Mouse (Mus musculus) embryonic facial prominence, embryonic 15.5 days (tissue): ENCODE measurements around the gene 3425401B19Rik. TPM values are rescaled to one million over a fixed set of nuclear protein-coding genes. Genes with fewer than 3 reads are reported as not detected.

Source experiments
- ATAC-seq: fragments of 200-750 bp; cut with Nextera tagmentation; 2 replicates; pipeline ENCODE4 v1.8.0; 2017; ENCODE audit warnings: low read depth, moderate TSS enrichment; ENCODE audit not compliant: insufficient number of reproducible peaks, low FRiP score, low TSS enrichment
- H3K27ac ChIP-seq: fragments of 300-500 bp; sonication (generic); replicated peaks from 2 replicates; pipeline ENCODE4 v1.5.1; 2015; ENCODE audit warnings: mild to moderate bottlenecking, inconsistent platforms
- H3K27me3 ChIP-seq: fragments of 300-500 bp; sonication (generic); 2 replicates; pipeline ENCODE4 v1.6.1; 2015; ENCODE audit warnings: inconsistent platforms
- H3K36me3 ChIP-seq: fragments of 300-500 bp; sonication (generic); 2 replicates; pipeline ENCODE4 v1.6.1; 2015; ENCODE audit warnings: mild to moderate bottlenecking, inconsistent platforms
- H3K4me1 ChIP-seq: fragments of 300-500 bp; sonication (generic); 2 replicates; pipeline ENCODE4 v1.6.1; 2015; ENCODE audit warnings: inconsistent platforms
- H3K4me2 ChIP-seq: fragments of 300-500 bp; sonication (generic); replicated peaks from 2 replicates; pipeline ENCODE4 v1.6.1; 2015; ENCODE audit warnings: mild to moderate bottlenecking, inconsistent platforms
- H3K4me3 ChIP-seq: fragments of 300-500 bp; sonication (generic); replicated peaks from 2 replicates; pipeline ENCODE4 v1.5.1; 2015; ENCODE audit warnings: mild to moderate bottlenecking, inconsistent platforms
- H3K9ac ChIP-seq: fragments of 300-500 bp; sonication (generic); 2 replicates; pipeline ENCODE4 v1.6.1; 2015; ENCODE audit warnings: inconsistent platforms
- H3K9me3 ChIP-seq: fragments of 300-500 bp; sonication (generic); replicated peaks from 2 replicates; pipeline ENCODE4 v1.6.1; 2016; ENCODE audit warnings: inconsistent platforms
- WGBS: fragments of 180-500 bp; shearing (Covaris S2); methylation state at CpG from one replicate; pipeline ENCODE4 v1.1.7; 2015; 5-methylcytosine and 5-hydroxymethylcytosine counted together
- polyA plus RNA-seq: library from polyadenylated mRNA; unstranded; fragments of >200 nt; fragmentation: Nextera tagmentation; extraction: Ambion mirVana; gene quantifications from 2 replicates; pipeline ENCODE4 v1.2.1, GENCODE M21; 2015

3425401B19Rik gene
- polyA plus RNA-seq, 1 experiment from 2014 or later = 2.1 TPM

GRCm38 (mm10) chr14:32663099-32663498 is 22.0 kb downstream of the 3425401B19Rik start:
- WGBS = 83% methylated on average over 6 of the region's 6 CpGs
- Histone ChIP-seq H3K4me1 (no peaks in the 10 kb centered on the region), H3K9ac (no peak overlapping the region), H3K9me3 (no peaks in the 10 kb centered on the region), H3K36me3 (no peaks in the 10 kb centered on the region), H3K27ac (no peak overlapping the region), H3K4me2 (no peak overlapping the region), H3K27me3 (peaks cover 6% of the 10 kb centered on the region), H3K4me3 (no peak overlapping the region)
- ATAC-seq = no peak

GRCm38 (mm10) chr14:32659781-32660180 is 25.3 kb downstream of the 3425401B19Rik start:
- Histone ChIP-seq H3K36me3 (no peaks in the 10 kb centered on the region), H3K27me3 (peaks cover 6% of the 10 kb centered on the region), H3K4me2 (no peak overlapping the region), H3K9ac (no peak overlapping the region), H3K9me3 (no peaks in the 10 kb centered on the region), H3K27ac (no peak overlapping the region), H3K4me1 (no peaks in the 10 kb centered on the region), H3K4me3 (no peak overlapping the region)
- WGBS = 79% methylated on average over 9 of the region's 9 CpGs
- ATAC-seq = no peak

- WGBS = 72% methylated on average over 2 of the region's 2 CpGs
- no peaks in the 10 kb centered on the region for H3K36me3 ChIP-seq
- no peaks in the 10 kb centered on the region; the same call in 1 of the 2 replicates for H3K27me3 ChIP-seq
- H3K4me1 ChIP-seq = no peaks in the 10 kb centered on the region
- H3K9me3 ChIP-seq = no peaks in the 10 kb centered on the region
- no peak overlapping the region for H3K4me3 ChIP-seq
- no peak for ATAC-seq
- no peak overlapping the region for H3K9ac ChIP-seq
- no peak overlapping the region for H3K4me2 ChIP-seq
- no peak overlapping the region for H3K27ac ChIP-seq
Observed at GRCm38 (mm10) chr14:32638485-32638884, 46.6 kb downstream of the 3425401B19Rik start.

GRCm38 (mm10) chr14:32634015-32634682 is 50.9 kb downstream of the 3425401B19Rik start:
- Histone ChIP-seq H3K36me3 (no peaks in the 10 kb centered on the region), H3K27ac (no peak overlapping the region), H3K4me3 (no peak overlapping the region), H3K27me3 (no peaks in the 10 kb centered on the region), H3K9me3 (no peaks in the 10 kb centered on the region), H3K4me1 (no peaks in the 10 kb centered on the region), H3K9ac (no peak overlapping the region), H3K4me2 (no peak overlapping the region)
- WGBS = 23% methylated on average over 11 of the region's 11 CpGs
- no peak for ATAC-seq

GRCm38 (mm10) chr14:32632908-32633600 is 52.0 kb downstream of the 3425401B19Rik start:
- WGBS = 65% methylated on average over 6 of the region's 6 CpGs
- no peak overlapping the region for H3K4me2 ChIP-seq
- H3K9me3 ChIP-seq = no peaks in the 10 kb centered on the region
- no peak overlapping the region for H3K4me3 ChIP-seq
- H3K27me3 ChIP-seq = no peaks in the 10 kb centered on the region
- H3K9ac ChIP-seq = no peak overlapping the region
- no peak overlapping the region for H3K27ac ChIP-seq
- no peak for ATAC-seq
- no peaks in the 10 kb centered on the region for H3K4me1 ChIP-seq
- H3K36me3 ChIP-seq = no peaks in the 10 kb centered on the region

GRCm38 (mm10) chr14:32628584-32628983 is 56.5 kb downstream of the 3425401B19Rik start:
- Histone ChIP-seq H3K36me3 (no peaks in the 10 kb centered on the region), H3K27me3 (no peaks in the 10 kb centered on the region), H3K4me1 (no peaks in the 10 kb centered on the region), H3K9me3 (no peaks in the 10 kb centered on the region), H3K4me3 (no peak overlapping the region), H3K4me2 (no peak overlapping the region), H3K27ac (no peak overlapping the region), H3K9ac (no peak overlapping the region)
- no peak for ATAC-seq
- 42% methylated on average over 10 of the region's 10 CpGs for WGBS

GRCm38 (mm10) chr14:32627271-32627670 is 57.8 kb downstream of the 3425401B19Rik start:
- no peaks in the 10 kb centered on the region for H3K27me3 ChIP-seq
- no peaks in the 10 kb centered on the region for H3K4me1 ChIP-seq
- no peaks in the 10 kb centered on the region for H3K36me3 ChIP-seq
- no peak overlapping the region for H3K9ac ChIP-seq
- no peak overlapping the region for H3K4me3 ChIP-seq
- no peak overlapping the region for H3K4me2 ChIP-seq
- WGBS = 42% methylated on average over 2 of the region's 2 CpGs
- ATAC-seq = no peak
- no peaks in the 10 kb centered on the region for H3K9me3 ChIP-seq
- H3K27ac ChIP-seq = no peak overlapping the region

GRCm38 (mm10) chr14:32624811-32625210 is 60.3 kb downstream of the 3425401B19Rik start:
- H3K4me3 ChIP-seq = no peak overlapping the region
- H3K9ac ChIP-seq = no peak overlapping the region
- H3K4me2 ChIP-seq = no peak overlapping the region
- H3K4me1 ChIP-seq = no peaks in the 10 kb centered on the region
- no peaks in the 10 kb centered on the region for H3K36me3 ChIP-seq
- 82% methylated on average over 7 of the region's 7 CpGs for WGBS
- no peaks in the 10 kb centered on the region for H3K27me3 ChIP-seq
- H3K9me3 ChIP-seq = no peaks in the 10 kb centered on the region
- no peak overlapping the region for H3K27ac ChIP-seq
- no peak for ATAC-seq

GRCm38 (mm10) chr14:32624245-32624644 is 60.8 kb downstream of the 3425401B19Rik start:
- H3K27ac ChIP-seq = no peak overlapping the region
- no peak overlapping the region for H3K4me2 ChIP-seq
- no peaks in the 10 kb centered on the region for H3K27me3 ChIP-seq
- H3K9ac ChIP-seq = no peak overlapping the region
- no peaks in the 10 kb centered on the region for H3K36me3 ChIP-seq
- H3K4me1 ChIP-seq = no peaks in the 10 kb centered on the region
- H3K4me3 ChIP-seq = no peak overlapping the region
- 76% methylated on average over 3 of the region's 3 CpGs for WGBS
- no peaks in the 10 kb centered on the region for H3K9me3 ChIP-seq
- ATAC-seq = no peak

GRCm38 (mm10) chr14:32617253-32617652 is 67.8 kb downstream of the 3425401B19Rik start:
- 85% methylated on average over 5 of the region's 5 CpGs for WGBS

GRCm38 (mm10) chr14:32609392-32609791 is 75.7 kb downstream of the 3425401B19Rik start:
- 0 out of 2 replicates have a peak, but pooled peaks have one; percentile 57 for ATAC-seq
- Histone ChIP-seq H3K4me3 (no peak overlapping the region), H3K9me3 (no peaks in the 10 kb centered on the region), H3K4me2 (no peak overlapping the region), H3K27ac (no peak overlapping the region), H3K9ac (no peak overlapping the region), H3K4me1 (no peaks in the 10 kb centered on the region), H3K36me3 (no peaks in the 10 kb centered on the region), H3K27me3 (peaks cover 15% of the 10 kb centered on the region)
- WGBS = 15% methylated on average over 3 of the region's 3 CpGs

More at GRCm38 (mm10) chr14:32617253-32617652, 67.8 kb downstream of the 3425401B19Rik start:
- Histone ChIP-seq H3K4me1 (no peaks in the 10 kb centered on the region), H3K27ac (no peak overlapping the region), H3K36me3 (no peaks in the 10 kb centered on the region), H3K4me3 (no peak overlapping the region), H3K9ac (no peak overlapping the region), H3K4me2 (no peak overlapping the region), H3K27me3 (no peaks in the 10 kb centered on the region), H3K9me3 (no peaks in the 10 kb centered on the region)
- no peak for ATAC-seq
